Mouse (Mus musculus) retina, embryonic 14.5 days (tissue): ENCODE data around the gene Bloc1s3.

Experiments
- DNase-seq: peaks from one replicate; pipeline ENCODE4 v3.0.0-alpha.2; 2015; ENCODE audit warnings: low spot score

Gene Bloc1s3

GRCm38 (mm10) chr7:19477624-19478384, 30.4 kb downstream of the Bloc1s3 start:
- DNase-seq, result no peak

- DNase-seq, result no peak
Observed at GRCm38 (mm10) chr7:19477084-19477483, 31.1 kb downstream of the Bloc1s3 start.

- peak; percentile 75 for DNase-seq
Observed at GRCm38 (mm10) chr7:19473875-19474443, 34.2 kb downstream of the Bloc1s3 start.

DNA sequence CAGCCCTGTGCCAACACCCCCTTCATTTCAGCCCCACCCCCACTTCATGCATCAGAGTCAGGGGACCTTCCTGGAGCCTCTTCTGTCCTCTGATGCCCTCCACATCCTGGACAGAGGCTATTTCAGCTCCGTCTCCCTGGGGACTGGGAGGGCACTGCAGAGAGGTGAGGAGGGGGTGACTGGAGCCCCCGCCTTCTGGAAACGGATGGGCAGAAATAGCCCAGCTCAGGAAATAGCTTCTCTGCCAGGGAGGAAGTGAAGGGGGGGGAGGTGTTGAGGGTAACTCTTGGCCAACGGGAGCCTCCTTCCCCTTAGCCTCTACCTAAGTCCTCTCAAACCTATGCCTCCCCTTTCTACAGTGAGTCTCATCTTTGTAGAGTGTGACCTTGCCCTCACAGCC, 35.8 kb downstream of the Bloc1s3 start:
- no peak for DNase-seq

- DNase-seq, result no peak
Observed at GRCm38 (mm10) chr7:19470308-19470707, 37.9 kb downstream of the Bloc1s3 start.

DNA sequence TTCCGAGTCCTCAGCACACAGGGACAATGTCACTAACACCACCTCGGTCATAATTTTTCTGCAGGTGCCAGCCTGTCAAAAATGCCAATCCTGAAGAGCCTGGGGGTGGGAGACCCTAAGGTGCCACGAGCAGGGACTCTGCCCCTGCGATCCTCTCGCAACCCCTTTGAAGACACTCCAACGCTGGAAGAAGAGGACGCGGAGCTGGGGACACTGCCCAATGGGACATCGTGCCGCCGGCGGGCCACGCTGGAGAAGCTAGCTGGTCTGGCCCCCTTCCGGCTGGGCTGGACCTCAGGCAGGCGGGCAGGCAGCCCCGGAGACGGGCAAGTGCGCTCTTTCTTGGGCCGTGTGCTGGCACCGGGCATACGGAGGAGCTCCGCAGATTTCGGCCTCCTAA, 38.8 kb downstream of the Bloc1s3 start:
- DNase-seq, result no peak

DNA sequence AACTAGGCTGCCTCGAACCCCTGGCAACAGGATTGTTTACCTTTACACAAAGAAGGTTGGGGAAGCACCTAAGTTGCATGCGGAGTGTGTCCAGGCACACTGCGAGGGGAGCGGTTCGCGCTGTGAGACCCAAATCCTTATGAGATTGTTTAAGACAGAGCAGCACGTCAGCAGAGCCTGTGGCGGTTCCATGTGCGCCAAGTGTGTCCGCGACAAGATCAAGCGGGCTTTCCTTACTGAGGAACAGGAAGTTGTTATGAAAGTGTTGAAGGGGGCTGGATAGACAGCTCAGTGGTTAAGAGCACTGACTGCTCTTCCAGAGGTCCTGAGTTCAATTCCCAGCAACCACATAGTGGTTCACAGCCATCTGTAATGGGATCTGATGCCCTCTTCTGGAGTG, 39.9 kb downstream of the Bloc1s3 start:
- DNase-seq, result no peak

GRCm38 (mm10) chr7:19467638-19468037, 40.5 kb downstream of the Bloc1s3 start:
- DNase-seq, result no peak

DNA sequence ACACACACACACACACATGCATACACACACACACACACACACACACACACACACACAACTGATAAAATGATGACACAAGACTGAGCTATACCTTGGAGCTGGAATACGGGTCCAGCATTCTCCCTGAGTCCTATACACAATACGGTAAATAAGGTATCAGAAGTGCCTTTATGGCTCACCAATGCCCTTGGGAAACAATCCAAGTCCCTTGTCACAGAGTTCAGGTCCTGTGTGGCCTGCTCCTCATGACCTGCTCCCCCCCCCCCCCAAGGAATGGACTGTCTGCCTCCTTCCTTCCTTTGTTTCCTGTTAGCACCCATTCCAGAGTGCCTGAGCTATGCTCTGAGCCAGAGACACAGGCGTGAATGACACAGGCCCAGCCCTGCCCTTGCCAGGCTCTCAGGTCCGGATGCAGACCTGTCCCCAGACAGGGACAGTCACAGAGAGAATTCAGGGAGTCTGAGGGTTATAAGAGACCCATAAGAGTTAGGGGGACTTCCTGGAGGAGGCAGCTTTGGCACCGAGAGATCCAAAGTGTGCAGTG, 41.5 kb downstream of the Bloc1s3 start:
- DNase-seq, result no peak

- DNase-seq, result no peak
Observed at GRCm38 (mm10) chr7:19464367-19465307, 43.5 kb downstream of the Bloc1s3 start.

- DNase-seq, result no peak
Observed at GRCm38 (mm10) chr7:19462884-19463381, 45.2 kb downstream of the Bloc1s3 start, which contains the start of gene Exoc3l2. Gene Exoc3l2, plus strand, starts transcription at chr7:19463331.

DNA sequence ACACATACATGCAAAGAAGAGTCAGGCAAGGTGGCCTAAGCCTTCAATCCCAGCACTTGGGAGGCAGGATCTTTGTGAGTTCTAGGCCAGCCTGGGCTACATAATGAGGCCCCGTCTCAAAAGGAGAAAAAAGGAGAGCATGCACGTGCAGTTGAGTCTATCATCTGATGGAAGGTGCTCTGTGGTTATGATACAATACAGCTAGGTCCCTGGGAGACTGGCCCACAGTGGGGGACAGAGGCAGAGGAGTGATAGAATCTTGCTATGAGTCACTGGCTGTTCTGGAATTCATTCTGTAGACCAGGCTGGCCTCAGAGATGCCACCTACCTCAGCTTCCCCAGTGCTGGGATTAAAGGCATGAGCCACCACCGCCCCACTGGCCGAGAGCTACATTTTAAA, 45.7 kb downstream of the Bloc1s3 start:
- no peak for DNase-seq

DNA sequence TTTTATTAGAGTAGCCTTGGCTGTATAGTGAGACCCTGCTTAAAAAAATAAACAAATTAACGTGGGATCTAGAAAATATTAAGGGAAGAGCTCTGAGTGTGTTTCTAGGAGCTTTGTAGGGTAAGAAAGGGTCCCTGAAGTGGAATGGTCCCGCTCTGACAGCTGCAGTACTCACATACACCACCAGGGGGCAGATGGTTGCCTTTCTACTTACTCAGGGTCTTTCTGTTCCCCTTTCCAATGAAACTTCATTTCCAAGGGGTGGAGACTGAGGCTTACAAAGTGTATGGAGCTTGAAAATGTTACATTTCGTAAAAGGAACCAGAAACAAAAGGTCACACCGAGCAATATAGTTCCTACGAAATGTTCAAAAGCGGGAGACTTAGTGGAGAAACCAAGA, 46.7 kb downstream of the Bloc1s3 start:
- DNase-seq, result peak; percentile 94

- no peak for DNase-seq
Observed at GRCm38 (mm10) chr7:19460500-19460899, 47.7 kb downstream of the Bloc1s3 start.

- DNase-seq, result no peak
Observed at GRCm38 (mm10) chr7:19459144-19459870, 48.9 kb downstream of the Bloc1s3 start.

GRCm38 (mm10) chr7:19458591-19459111, 49.5 kb downstream of the Bloc1s3 start, which contains the start of gene Mark4:
Gene Mark4, minus strand, starts transcription at chr7:19458821.
- peak; percentile 90 for DNase-seq

DNA sequence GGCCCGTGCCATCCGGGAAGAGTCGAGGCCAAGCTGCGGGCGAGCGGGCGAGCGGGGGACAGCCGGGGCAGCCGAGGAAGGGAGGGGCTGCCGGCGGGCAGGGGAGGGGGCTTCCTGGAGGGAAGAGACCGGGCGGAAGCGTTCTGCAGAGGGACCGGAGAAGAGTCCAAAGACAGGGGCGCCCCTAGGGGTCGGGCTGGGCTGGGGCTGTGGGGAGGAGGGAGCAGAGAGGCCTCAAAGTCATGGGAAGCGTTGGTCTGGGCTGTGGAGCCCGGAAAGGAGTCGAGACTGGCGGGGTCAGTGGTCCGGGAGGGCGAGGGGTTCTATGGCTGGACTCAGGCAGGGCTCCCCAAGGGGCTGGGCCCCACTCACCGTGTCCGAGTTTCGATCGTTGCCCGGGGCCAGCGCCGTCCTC, 50.1 kb downstream of the Bloc1s3 start:
- peak; percentile 85 for DNase-seq

GRCm38 (mm10) chr7:19457414-19458071, 50.6 kb downstream of the Bloc1s3 start:
- DNase-seq, result no peak

DNA sequence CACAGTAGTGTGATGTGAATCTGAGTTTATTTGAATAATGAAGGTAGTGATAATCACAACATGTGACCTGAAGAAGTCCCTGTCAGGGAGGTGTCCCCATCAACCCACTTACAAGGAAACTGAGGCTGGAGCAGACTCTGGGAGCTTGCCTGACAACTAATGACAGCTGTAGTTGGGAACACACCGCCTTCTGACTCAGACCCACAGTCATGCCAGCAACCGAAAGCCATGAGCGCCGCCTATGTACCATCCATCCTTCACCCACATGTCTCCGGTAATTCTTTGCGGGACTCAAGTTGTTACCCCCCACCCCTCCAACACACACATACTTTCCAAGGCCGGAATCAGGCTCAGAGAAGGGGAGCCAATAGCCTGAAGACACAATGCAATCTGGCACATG, 51.5 kb downstream of the Bloc1s3 start:
- DNase-seq, result no peak

- DNase-seq, result no peak
Observed at GRCm38 (mm10) chr7:19455819-19456495, 52.2 kb downstream of the Bloc1s3 start.
